Mouse (Mus musculus) embryonic facial prominence, embryonic 14.5 days (tissue): ENCODE measurements around the gene Mettl9. TPM values are rescaled to one million over a fixed set of nuclear protein-coding genes. Genes with fewer than 3 reads are reported as not detected.
A peak's percentile ranks its signal among the peaks of the same experiment; 100 is the strongest.

Source experiments
- ATAC-seq: fragments of 200-750 bp; cut with Nextera tagmentation; 2 replicates; pipeline ENCODE4 v1.8.0; 2017; ENCODE audit warnings: low read depth, moderate number of reproducible peaks, moderate TSS enrichment
- DNase-seq: peaks from one replicate; pipeline ENCODE4 v3.0.0-alpha.2; 2015; ENCODE audit warnings: low spot score
- H3K27ac ChIP-seq: fragments of 300-500 bp; sonication (generic); replicated peaks from 2 replicates; pipeline ENCODE4 v1.5.1; 2014; ENCODE audit warnings: low read depth, mild to moderate bottlenecking, low read length, moderate library complexity
- H3K27me3 ChIP-seq: fragments of 300-500 bp; sonication (generic); replicated peaks from 2 replicates; pipeline ENCODE4 v1.6.1; 2014; ENCODE audit warnings: low read length; ENCODE audit not compliant: control insufficient read depth, insufficient read depth
- H3K36me3 ChIP-seq: fragments of 300-500 bp; sonication (generic); 2 replicates; pipeline ENCODE4 v1.6.1; 2014; ENCODE audit warnings: low read length, mixed read lengths; ENCODE audit not compliant: control insufficient read depth, insufficient read depth
- H3K4me1 ChIP-seq: fragments of 300-500 bp; sonication (generic); 2 replicates; pipeline ENCODE4 v1.6.1; 2014; ENCODE audit warnings: antibody characterized with exemption, low read length; ENCODE audit not compliant: control insufficient read depth, insufficient read depth
- H3K4me2 ChIP-seq: fragments of 300-500 bp; sonication (generic); 2 replicates; pipeline ENCODE4 v1.6.1; 2014; ENCODE audit warnings: low read depth, mild to moderate bottlenecking, low read length, moderate library complexity, mixed read lengths
- H3K4me3 ChIP-seq: fragments of 300-500 bp; sonication (generic); 2 replicates; pipeline ENCODE4 v1.5.1; 2014; ENCODE audit warnings: low read depth, mild to moderate bottlenecking, low read length
- H3K9ac ChIP-seq: fragments of 300-500 bp; sonication (generic); 2 replicates; pipeline ENCODE4 v1.6.1; 2014; ENCODE audit warnings: low read depth, mild to moderate bottlenecking, low read length, moderate library complexity, mixed read lengths
- H3K9me3 ChIP-seq: fragments of 300-500 bp; sonication (generic); 2 replicates; pipeline ENCODE4 v1.6.1; 2016; ENCODE audit warnings: low read length; ENCODE audit not compliant: control insufficient read depth
- WGBS: fragments of 180-500 bp; shearing (Covaris S2); extraction: QIAGEN DNeasy Blood & Tissue Kit; methylation state at CpG from one replicate; pipeline ENCODE4 v1.1.7; 2014; 5-methylcytosine and 5-hydroxymethylcytosine counted together
- polyA plus RNA-seq: library from polyadenylated mRNA; unstranded; fragments of >200 nt; fragmentation: Nextera tagmentation; extraction: Ambion mirVana; gene quantifications from 2 replicates; pipeline ENCODE4 v1.2.1, GENCODE M21; 2014

The Mettl9 gene
- polyA plus RNA-seq, result 142 and 151 TPM in 2 replicates

DNA sequence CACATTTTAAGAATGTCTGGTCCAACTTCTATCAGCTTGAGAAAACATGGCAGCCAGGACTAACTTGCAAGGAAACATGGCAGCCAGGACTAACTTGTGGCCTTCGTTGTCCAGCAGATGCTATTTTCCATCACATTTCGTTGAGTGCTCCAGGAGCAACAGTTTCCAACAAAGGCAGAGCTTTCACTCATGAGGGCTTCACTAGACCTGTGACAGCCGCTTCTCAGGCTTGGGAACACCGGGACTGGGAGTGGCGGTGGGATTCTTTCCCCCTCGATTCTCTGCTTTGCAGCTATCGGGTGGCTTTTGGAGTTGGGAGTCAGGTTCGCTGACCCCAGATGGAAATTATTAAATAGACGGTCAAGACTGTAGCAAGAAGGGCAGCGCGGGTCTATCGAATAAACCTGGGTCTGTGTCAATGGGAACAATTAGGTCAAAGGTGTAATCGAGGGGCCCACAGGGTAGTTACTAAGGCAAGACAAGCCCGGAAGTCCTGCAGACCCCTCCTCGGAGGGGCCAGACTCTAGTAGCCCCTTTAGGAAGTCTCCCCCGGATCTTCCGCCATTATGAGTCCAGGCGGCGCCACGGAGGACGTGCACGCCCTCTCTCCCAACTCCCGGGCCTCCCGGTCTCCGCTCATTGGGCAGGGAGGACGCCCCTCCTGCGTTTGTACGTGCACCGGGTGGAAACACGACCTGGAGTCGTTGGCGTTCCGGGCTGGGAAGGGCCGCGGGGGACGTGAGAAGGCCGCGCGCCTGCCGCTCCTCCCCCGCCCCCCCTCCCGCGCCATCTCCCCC lies at the start of gene Mettl9:
Mettl9 (plus strand) TSS at position 590 of the 797 bp plus-strand sequence.
- 5% methylated on average over 17 of the region's 43 CpGs for WGBS
- peak; percentile 98 for DNase-seq
- Histone ChIP-seq H3K9me3 (no peaks in the 10 kb centered on the region), H3K27me3 (0 out of 2 replicates have a peak, but pooled peaks cover 9% of the 10 kb centered on the region), H3K4me1 (peaks cover 13% of the 10 kb centered on the region), H3K36me3 (no peaks in the 10 kb centered on the region), H3K27ac (peak within 1 kb of the TSS; percentile 98), H3K4me3 (peak within 1 kb of the TSS; percentile 97), H3K9ac (peak within 1 kb of the TSS; percentile 99), H3K4me2 (peak within 1 kb of the TSS; percentile 83)
- peak; percentile 99 for ATAC-seq

GRCm38 (mm10) chr7:120991191-120991590 lies 43.1 kb upstream of the Mettl9 start:
- Histone ChIP-seq H3K9ac (no peak overlapping the region), H3K4me3 (no peak overlapping the region), H3K27me3 (no peaks in the 10 kb centered on the region), H3K4me2 (no peak overlapping the region), H3K9me3 (no peaks in the 10 kb centered on the region), H3K4me1 (no peaks in the 10 kb centered on the region), H3K27ac (no peak overlapping the region), H3K36me3 (no peaks in the 10 kb centered on the region)
- DNase-seq (no peak), ATAC-seq (no peak)
- WGBS, result 65% methylated on average over 8 of the region's 8 CpGs

- no peak overlapping the region for H3K4me3 ChIP-seq
These were observed 35.2 kb upstream of the Mettl9 start for GRCm38 (mm10) chr7:120999021-120999530.

DNA sequence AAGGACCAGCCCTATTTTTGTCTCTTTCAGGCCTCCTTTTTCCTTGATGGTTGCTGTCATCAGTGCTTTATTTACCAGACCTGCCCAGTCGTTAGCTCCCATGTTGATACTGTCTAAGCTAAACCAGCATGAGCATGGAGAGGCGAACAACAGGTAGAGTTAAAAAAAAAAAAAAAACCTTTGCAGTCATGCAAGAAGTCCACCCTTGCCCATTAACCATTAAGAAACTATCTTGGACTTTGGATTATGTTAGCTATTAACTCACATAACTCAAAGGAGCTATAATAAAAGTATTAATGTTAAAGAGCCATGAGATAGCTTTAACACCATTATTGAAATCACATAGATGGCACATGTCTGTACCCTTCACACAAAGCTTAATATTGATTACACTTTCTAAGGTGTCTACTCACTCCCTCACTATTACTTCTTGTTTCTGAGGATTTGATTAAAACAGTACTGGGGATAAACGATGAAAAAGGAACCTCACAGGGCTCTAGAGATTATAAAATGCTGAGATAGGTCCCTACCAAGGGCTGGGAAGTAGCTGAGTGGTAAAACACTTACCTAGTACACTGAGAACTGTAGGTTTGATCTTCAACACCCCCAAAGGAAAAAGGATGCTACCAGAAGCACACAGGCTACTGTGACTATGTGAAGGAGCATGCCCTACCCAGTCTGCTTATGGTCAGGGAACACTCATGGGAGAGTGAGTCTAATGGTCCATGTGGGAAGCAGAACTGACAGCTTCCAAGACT lies 34.0 kb upstream of the Mettl9 start:
- no peaks in the 10 kb centered on the region for H3K36me3 ChIP-seq
- no peak overlapping the region for H3K27ac ChIP-seq
- H3K27me3 ChIP-seq, result no peaks in the 10 kb centered on the region
- no peaks in the 10 kb centered on the region for H3K9me3 ChIP-seq
- DNase-seq, result no peak
- no peak overlapping the region for H3K9ac ChIP-seq
- H3K4me2 ChIP-seq, result no peak overlapping the region
- ATAC-seq, result no peak
- no peak overlapping the region for H3K4me3 ChIP-seq
- no peaks in the 10 kb centered on the region for H3K4me1 ChIP-seq
- 69% methylated on average over 3 of the region's 3 CpGs for WGBS

More at GRCm38 (mm10) chr7:120999021-120999530, 35.2 kb upstream of the Mettl9 start:
- Histone ChIP-seq H3K9me3 (no peaks in the 10 kb centered on the region), H3K36me3 (no peaks in the 10 kb centered on the region), H3K27me3 (no peaks in the 10 kb centered on the region), H3K4me2 (no peak overlapping the region), H3K4me1 (no peaks in the 10 kb centered on the region), H3K9ac (no peak overlapping the region), H3K27ac (no peak overlapping the region)
- ATAC-seq, result no peak
- WGBS, result 64% methylated on average over 2 of the region's 2 CpGs
- DNase-seq, result no peak

- WGBS, result 89% methylated on average over 3 of the region's 3 CpGs
- H3K4me3 ChIP-seq, result no peak overlapping the region
- H3K9ac ChIP-seq, result no peak overlapping the region
- no peak for DNase-seq
- no peak overlapping the region for H3K4me2 ChIP-seq
- H3K27me3 ChIP-seq, result no peaks in the 10 kb centered on the region
- H3K9me3 ChIP-seq, result no peaks in the 10 kb centered on the region
- no peaks in the 10 kb centered on the region for H3K36me3 ChIP-seq
- ATAC-seq, result no peak
- H3K4me1 ChIP-seq, result no peaks in the 10 kb centered on the region
- H3K27ac ChIP-seq, result no peak overlapping the region
These were observed 32.4 kb upstream of the Mettl9 start for GRCm38 (mm10) chr7:121001879-121002278.

DNA sequence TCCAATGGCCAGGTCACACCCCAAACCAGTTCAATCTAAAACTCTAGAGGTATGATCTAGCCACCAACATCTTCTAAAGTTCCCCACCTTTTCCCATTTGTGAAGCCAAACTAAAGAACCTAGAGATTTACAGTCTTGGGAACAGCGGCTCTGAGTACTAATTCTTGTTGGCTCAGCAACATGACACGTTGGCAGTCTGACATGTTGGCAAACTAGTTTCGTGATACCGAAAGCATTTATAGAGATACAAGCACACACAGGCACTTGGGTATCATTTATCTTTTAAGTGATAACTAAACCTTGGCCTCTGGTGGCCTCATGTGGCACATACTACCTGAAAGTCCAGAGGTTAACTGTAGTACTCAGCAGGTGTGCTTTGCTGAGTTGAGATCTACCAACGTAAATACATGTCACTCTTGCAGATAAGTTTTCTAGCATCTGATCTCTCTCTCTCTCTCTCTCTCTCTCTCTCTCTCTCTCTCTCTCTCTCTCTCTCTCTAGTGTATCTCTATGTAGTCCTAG lies 31.8 kb upstream of the Mettl9 start:
- Histone ChIP-seq H3K4me1 (no peaks in the 10 kb centered on the region), H3K9me3 (no peaks in the 10 kb centered on the region), H3K4me2 (no peak overlapping the region), H3K27ac (no peak overlapping the region), H3K4me3 (no peak overlapping the region), H3K9ac (no peak overlapping the region), H3K27me3 (no peaks in the 10 kb centered on the region), H3K36me3 (no peaks in the 10 kb centered on the region)
- DNase-seq (no peak), ATAC-seq (no peak)
- 86% methylated on average over 5 of the region's 5 CpGs for WGBS

GRCm38 (mm10) chr7:121003793-121004418 lies 30.3 kb upstream of the Mettl9 start:
- 80% methylated on average over 4 of the region's 4 CpGs for WGBS
- no peaks in the 10 kb centered on the region for H3K9me3 ChIP-seq
- no peak overlapping the region for H3K27ac ChIP-seq
- DNase-seq (no peak), ATAC-seq (no peak)
- H3K4me3 ChIP-seq, result no peak overlapping the region
- H3K36me3 ChIP-seq, result no peaks in the 10 kb centered on the region
- no peaks in the 10 kb centered on the region for H3K4me1 ChIP-seq
- H3K9ac ChIP-seq, result no peak overlapping the region
- H3K4me2 ChIP-seq, result no peak overlapping the region
- H3K27me3 ChIP-seq, result no peaks in the 10 kb centered on the region
